Mouse (Mus musculus) kidney, adult 2 months (tissue): ENCODE results near the gene Rap1a.

Source experiments
- CTCF ChIP-seq: fragments of 200-500 bp; conservative IDR thresholded peaks from 2 replicates; pipeline ENCODE4 v1.5.1; 2011; ENCODE audit warnings: low read depth, mild to moderate bottlenecking, control low read depth, low read length, moderate library complexity, mixed read lengths; ENCODE audit not compliant: insufficient read depth, insufficient read length
- POLR2A ChIP-seq: fragments of 200-500 bp; IDR thresholded peaks from one replicate; pipeline ENCODE4 v1.6.1; 2011; ENCODE audit warnings: low read depth, low read length, control low read depth

DNA sequence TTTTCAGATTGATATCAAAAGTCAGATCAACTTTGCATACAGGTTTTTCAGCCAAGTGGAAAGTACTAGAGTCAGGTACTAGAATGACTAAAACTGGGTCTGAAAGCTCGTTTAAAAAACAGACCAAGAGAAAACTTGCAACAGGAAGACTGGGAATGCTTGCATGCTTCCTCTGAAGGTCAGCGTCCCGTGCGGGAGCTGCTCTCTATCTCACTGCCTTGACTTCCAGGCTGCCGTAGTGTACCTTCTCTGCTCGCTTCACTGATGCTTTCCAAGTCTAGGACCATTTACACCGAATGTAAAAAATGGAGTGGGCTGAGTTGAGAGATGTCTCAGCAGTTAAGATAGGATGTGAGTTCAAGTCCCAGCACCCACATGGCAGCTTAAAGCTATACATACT, 8.8 kb downstream of the Rap1a start:
- TF ChIP-seq POLR2A (no peak), CTCF (no peak)
